Mouse (Mus musculus) hindbrain, embryonic 13.5 days (tissue): ENCODE measurements around the gene Rab5a. TPM values are rescaled to one million over a fixed set of nuclear protein-coding genes. Genes with fewer than 3 reads are reported as not detected.
"Not testable (repeated sequence)": the region's sequence is repeated elsewhere in the genome, so short reads cannot be mapped to it uniquely, and the experiment has no call there.

ENCODE experiments used
- ATAC-seq: fragments of 200-750 bp; cut with Nextera tagmentation; 2 replicates; pipeline ENCODE4 v1.8.0; 2017; ENCODE audit warnings: moderate TSS enrichment; ENCODE audit not compliant: low FRiP score
- H3K27ac ChIP-seq: fragments of 300-500 bp; sonication (generic); 2 replicates; pipeline ENCODE4 v1.5.1; 2015; ENCODE audit warnings: inconsistent platforms, mild to moderate bottlenecking, moderate library complexity
- H3K27me3 ChIP-seq: fragments of 300-500 bp; sonication (generic); 2 replicates; pipeline ENCODE4 v1.6.1; 2015; ENCODE audit warnings: mild to moderate bottlenecking, inconsistent platforms
- H3K36me3 ChIP-seq: fragments of 300-500 bp; sonication (generic); 2 replicates; pipeline ENCODE4 v1.6.1; 2015; ENCODE audit warnings: mild to moderate bottlenecking, inconsistent platforms
- H3K4me1 ChIP-seq: fragments of 300-500 bp; sonication (generic); replicated peaks from 2 replicates; pipeline ENCODE4 v1.6.1; 2015; ENCODE audit warnings: inconsistent platforms
- H3K4me2 ChIP-seq: fragments of 300-500 bp; sonication (generic); 2 replicates; pipeline ENCODE4 v1.6.1; 2015; ENCODE audit warnings: inconsistent platforms, mild to moderate bottlenecking, moderate library complexity
- H3K4me3 ChIP-seq: fragments of 300-500 bp; sonication (generic); 2 replicates; pipeline ENCODE4 v1.5.1; 2015; ENCODE audit warnings: mild to moderate bottlenecking, inconsistent platforms
- H3K9ac ChIP-seq: fragments of 300-500 bp; sonication (generic); 2 replicates; pipeline ENCODE4 v1.6.1; 2015; ENCODE audit warnings: mild to moderate bottlenecking, inconsistent platforms
- H3K9me3 ChIP-seq: fragments of 300-500 bp; sonication (generic); 2 replicates; pipeline ENCODE4 v1.6.1; 2016; ENCODE audit warnings: inconsistent platforms
- WGBS: fragments of 180-500 bp; shearing (Covaris S2); methylation state at CpG from one replicate; pipeline ENCODE4 v1.1.7; 2015; 5-methylcytosine and 5-hydroxymethylcytosine counted together
- polyA plus RNA-seq: library from polyadenylated mRNA; unstranded; fragments of >200 nt; fragmentation: Nextera tagmentation; extraction: Ambion mirVana; gene quantifications from 2 replicates; pipeline ENCODE4 v1.2.1, GENCODE M21; 2015

Gene Rab5a
- polyA plus RNA-seq, 1 experiment from 2014 or later: 102 TPM

GRCm38 (mm10) chr17:53489007-53489378 is 10.0 kb downstream of the Rab5a start:
- Histone ChIP-seq H3K4me2 (no peak overlapping the region), H3K9ac (no peak overlapping the region), H3K36me3 (peaks cover 38% of the 10 kb centered on the region), H3K4me1 (no peaks in the 10 kb centered on the region), H3K27me3 (no peaks in the 10 kb centered on the region), H3K27ac (no peak overlapping the region), H3K9me3 (no peaks in the 10 kb centered on the region), H3K4me3 (no peak overlapping the region)
- 98% methylated on average over 1 of the region's 1 CpGs for WGBS
- no peak for ATAC-seq

- Histone ChIP-seq H3K4me1 (no peaks in the 10 kb centered on the region), H3K4me2 (no peak overlapping the region), H3K36me3 (peaks cover 57% of the 10 kb centered on the region), H3K4me3 (no peak overlapping the region), H3K9me3 (no peaks in the 10 kb centered on the region), H3K27me3 (no peaks in the 10 kb centered on the region), H3K27ac (no peak overlapping the region), H3K9ac (no peak overlapping the region)
- 98% methylated on average over 2 of the region's 2 CpGs for WGBS
- ATAC-seq: no peak
These were observed 23.9 kb downstream of the Rab5a start for GRCm38 (mm10) chr17:53502966-53503365.

- Histone ChIP-seq H3K4me1 (no peaks in the 10 kb centered on the region), H3K27me3 (no peaks in the 10 kb centered on the region), H3K9ac (no peak overlapping the region), H3K27ac (no peak overlapping the region), H3K9me3 (no peaks in the 10 kb centered on the region), H3K4me2 (no peak overlapping the region), H3K4me3 (no peak overlapping the region), H3K36me3 (peaks cover 20% of the 10 kb centered on the region)
- 0 out of 2 replicates have a peak, but pooled peaks have one; percentile 36 for ATAC-seq
- 77% methylated on average over 2 of the region's 2 CpGs for WGBS
These were observed 33.4 kb downstream of the Rab5a start for GRCm38 (mm10) chr17:53512311-53512951.

GRCm38 (mm10) chr17:53519364-53519763 is 40.3 kb downstream of the Rab5a start:
- H3K27ac ChIP-seq: no peak overlapping the region
- no peaks in the 10 kb centered on the region for H3K9me3 ChIP-seq
- peaks cover 18% of the 10 kb centered on the region for H3K36me3 ChIP-seq
- no peak for ATAC-seq
- H3K27me3 ChIP-seq: no peaks in the 10 kb centered on the region
- H3K9ac ChIP-seq: no peak overlapping the region
- H3K4me2 ChIP-seq: no peak overlapping the region
- H3K4me3 ChIP-seq: no peak overlapping the region
- no peaks in the 10 kb centered on the region for H3K4me1 ChIP-seq

GRCm38 (mm10) chr17:53520509-53520908 is 41.5 kb downstream of the Rab5a start:
- H3K4me1 ChIP-seq: no peaks in the 10 kb centered on the region
- no peak overlapping the region for H3K4me3 ChIP-seq
- peaks cover 9% of the 10 kb centered on the region for H3K36me3 ChIP-seq
- H3K4me2 ChIP-seq: no peak overlapping the region
- no peaks in the 10 kb centered on the region for H3K9me3 ChIP-seq
- no peak for ATAC-seq
- H3K27me3 ChIP-seq: no peaks in the 10 kb centered on the region
- no peak overlapping the region for H3K9ac ChIP-seq
- no peak overlapping the region for H3K27ac ChIP-seq

- Histone ChIP-seq H3K27me3 (no peaks in the 10 kb centered on the region), H3K9ac (no peak overlapping the region), H3K4me2 (no peak overlapping the region), H3K9me3 (no peaks in the 10 kb centered on the region), H3K27ac (no peak overlapping the region), H3K4me1 (no peaks in the 10 kb centered on the region), H3K4me3 (no peak overlapping the region), H3K36me3 (no peaks in the 10 kb centered on the region)
- 90% methylated on average over 2 of the region's 2 CpGs for WGBS
- ATAC-seq: no peak
These were observed 49.0 kb downstream of the Rab5a start for GRCm38 (mm10) chr17:53528034-53528433.

GRCm38 (mm10) chr17:53531160-53531559 is 52.1 kb downstream of the Rab5a start:
- Histone ChIP-seq H3K4me3 (no peak overlapping the region), H3K36me3 (no peaks in the 10 kb centered on the region), H3K9me3 (no peaks in the 10 kb centered on the region), H3K4me1 (no peaks in the 10 kb centered on the region), H3K9ac (no peak overlapping the region), H3K27me3 (no peaks in the 10 kb centered on the region), H3K4me2 (no peak overlapping the region), H3K27ac (no peak overlapping the region)
- ATAC-seq: no peak
- WGBS: 45% methylated on average over 2 of the region's 2 CpGs

- H3K27me3 ChIP-seq: no peaks in the 10 kb centered on the region
- H3K9me3 ChIP-seq: no peaks in the 10 kb centered on the region
- no peak overlapping the region for H3K4me3 ChIP-seq
- no peak overlapping the region for H3K9ac ChIP-seq
- no peaks in the 10 kb centered on the region for H3K36me3 ChIP-seq
- H3K4me1 ChIP-seq: no peaks in the 10 kb centered on the region
- H3K27ac ChIP-seq: no peak overlapping the region
- ATAC-seq: no peak
- 83% methylated on average over 2 of the region's 2 CpGs for WGBS
- H3K4me2 ChIP-seq: no peak overlapping the region
These were observed 53.4 kb downstream of the Rab5a start for GRCm38 (mm10) chr17:53532425-53532824.

GRCm38 (mm10) chr17:53539351-53539750 is 60.3 kb downstream of the Rab5a start, which contains the start of gene Pp2d1:
TSS of gene Pp2d1 (minus strand) at chr17:53539451.
- H3K27ac ChIP-seq, H3K27me3 ChIP-seq, H3K9ac ChIP-seq, H3K9me3 ChIP-seq, H3K4me3 ChIP-seq, ATAC-seq, H3K4me1 ChIP-seq, H3K36me3 ChIP-seq, H3K4me2 ChIP-seq: not testable (repeated sequence)
- 81% methylated on average over 2 of the region's 2 CpGs for WGBS

- Histone ChIP-seq H3K9ac (no peak overlapping the region), H3K36me3 (no peaks in the 10 kb centered on the region), H3K4me2 (no peak overlapping the region), H3K9me3 (no peaks in the 10 kb centered on the region), H3K4me3 (no peak overlapping the region), H3K4me1 (no peaks in the 10 kb centered on the region), H3K27me3 (no peaks in the 10 kb centered on the region), H3K27ac (no peak overlapping the region)
- 94% methylated on average over 4 of the region's 4 CpGs for WGBS
- no peak for ATAC-seq
These were observed 63.5 kb downstream of the Rab5a start for GRCm38 (mm10) chr17:53542536-53542935.

- H3K4me3 ChIP-seq: no peak overlapping the region
- H3K27ac ChIP-seq: no peak overlapping the region
- WGBS: 69% methylated on average over 9 of the region's 9 CpGs
- ATAC-seq: no peak
- no peaks in the 10 kb centered on the region for H3K9me3 ChIP-seq
- H3K9ac ChIP-seq: no peak overlapping the region
- H3K27me3 ChIP-seq: no peaks in the 10 kb centered on the region
- no peak overlapping the region for H3K4me2 ChIP-seq
- H3K4me1 ChIP-seq: no peaks in the 10 kb centered on the region
- no peaks in the 10 kb centered on the region for H3K36me3 ChIP-seq
These were observed 64.7 kb downstream of the Rab5a start for GRCm38 (mm10) chr17:53543591-53544324.

GRCm38 (mm10) chr17:53551306-53552299 is 72.6 kb downstream of the Rab5a start:
- ATAC-seq: no peak
- no peaks in the 10 kb centered on the region for H3K27me3 ChIP-seq

More at GRCm38 (mm10) chr17:53551306-53552299, 72.6 kb downstream of the Rab5a start:
- Histone ChIP-seq H3K4me2 (no peak overlapping the region), H3K4me1 (0 out of 2 replicates have a peak, but pooled peaks cover 7% of the 10 kb centered on the region), H3K9me3 (no peaks in the 10 kb centered on the region), H3K4me3 (no peak overlapping the region), H3K27ac (no peak overlapping the region; the same call in 1 of the 2 replicates), H3K9ac (no peak overlapping the region), H3K36me3 (no peaks in the 10 kb centered on the region)
- WGBS: 41% methylated on average over 8 of the region's 8 CpGs
